Mouse (Mus musculus): Measurements from ENCODE around the gene Scd1. TPM values are rescaled to one million over a fixed set of nuclear protein-coding genes. Genes with fewer than 3 reads are reported as not detected.

Scd1 gene
- total RNA-seq (2017), result 26.3 to 41.6 TPM (median 32.4 TPM) in 3 replicates

DNA sequence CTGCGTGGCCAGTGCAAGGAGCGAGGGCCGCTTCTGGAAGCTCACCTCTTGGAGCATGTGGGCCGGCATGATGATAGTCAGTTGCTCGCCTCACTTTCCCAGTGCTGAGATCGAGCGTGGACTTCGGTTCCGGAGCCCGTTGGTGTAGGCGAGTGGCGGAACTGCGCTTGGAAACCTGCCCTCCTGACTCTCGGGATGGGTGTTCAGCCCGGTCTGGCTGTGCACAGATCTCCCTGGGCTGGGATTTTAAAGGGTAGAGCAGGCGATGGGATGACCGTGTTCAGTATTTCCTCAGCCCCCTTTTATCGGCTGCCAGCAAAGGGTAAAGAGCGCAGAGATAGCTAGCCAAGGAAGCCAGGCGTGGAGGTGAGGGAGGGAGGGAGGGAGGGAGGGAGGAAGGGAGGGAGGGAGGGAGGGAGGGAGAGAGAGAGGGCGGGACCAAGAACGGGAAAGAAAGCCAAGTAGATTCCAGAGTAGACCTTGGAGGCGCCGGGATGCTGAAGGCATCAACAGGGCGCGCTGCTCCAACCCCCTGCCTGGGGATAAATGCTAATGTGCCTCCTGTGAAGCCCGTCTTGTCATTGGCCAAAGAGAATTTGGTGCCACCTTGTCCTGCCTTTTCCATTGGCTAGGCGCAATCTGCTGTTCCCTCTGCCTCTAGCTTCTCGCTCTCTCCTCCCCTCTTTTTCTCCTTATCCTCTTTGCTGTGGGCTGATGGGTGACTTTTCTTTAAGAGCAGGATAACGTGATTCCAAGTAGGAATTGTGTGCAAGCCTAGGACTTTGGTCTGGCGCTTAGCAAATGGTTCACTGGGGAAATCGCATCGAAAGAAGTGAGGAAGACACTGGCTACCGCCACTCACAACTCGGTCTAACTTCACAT lies at the start of gene Scd1:
TSS of gene Scd1 (minus strand) at position 539 of the 882 bp plus-strand sequence.
- peak; percentile 58 for ATAC-seq (replicated peaks; ENCODE audit: insufficient number of reproducible peaks, low FRiP score, low TSS enrichment, poor library complexity, severe bottlenecking)

DNA sequence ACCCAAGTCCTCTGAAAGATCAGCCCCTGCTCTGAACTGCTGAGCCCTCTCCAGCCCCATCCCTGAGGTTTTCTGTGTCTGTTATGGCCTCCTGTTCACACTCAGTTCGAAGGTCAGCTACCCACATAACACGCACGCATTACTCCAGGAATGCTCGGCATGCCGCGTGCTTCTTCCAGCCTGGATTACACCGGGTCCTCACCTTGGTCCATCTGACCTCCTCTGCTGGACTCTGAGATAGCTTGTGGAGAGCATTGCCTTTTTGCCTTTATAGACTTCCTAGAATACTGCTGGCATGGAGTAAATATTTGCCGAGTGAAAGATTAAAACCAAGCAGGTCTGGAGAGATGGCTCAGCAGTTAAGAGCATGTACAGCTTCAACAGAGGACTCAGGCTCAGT lies 47.7 kb upstream of the Scd1 start:
- ATAC-seq (replicated peaks; ENCODE audit: insufficient number of reproducible peaks, low FRiP score, low TSS enrichment, poor library complexity, severe bottlenecking), result no peak

DNA sequence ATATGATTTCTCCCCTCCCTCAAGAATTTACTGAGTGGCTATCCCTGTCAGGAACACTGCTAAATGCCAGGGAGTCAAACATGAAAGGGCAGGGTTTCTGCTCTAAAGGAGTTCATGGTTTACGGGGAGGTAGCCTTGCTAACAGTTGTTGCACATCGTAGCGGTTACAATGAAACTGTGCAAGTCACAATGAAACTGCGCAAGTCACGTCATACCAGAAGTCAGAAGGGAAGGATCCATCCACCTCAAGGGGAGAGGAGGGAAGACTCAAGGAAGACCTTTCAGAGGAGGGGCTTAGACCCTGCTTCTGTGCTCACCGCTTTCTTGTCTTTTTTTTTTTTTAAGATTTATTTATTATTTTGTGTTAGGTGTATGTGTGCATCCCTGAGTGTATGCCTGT lies 47.2 kb upstream of the Scd1 start:
- no peak for ATAC-seq (replicated peaks; ENCODE audit: insufficient number of reproducible peaks, low FRiP score, low TSS enrichment, poor library complexity, severe bottlenecking)

DNA sequence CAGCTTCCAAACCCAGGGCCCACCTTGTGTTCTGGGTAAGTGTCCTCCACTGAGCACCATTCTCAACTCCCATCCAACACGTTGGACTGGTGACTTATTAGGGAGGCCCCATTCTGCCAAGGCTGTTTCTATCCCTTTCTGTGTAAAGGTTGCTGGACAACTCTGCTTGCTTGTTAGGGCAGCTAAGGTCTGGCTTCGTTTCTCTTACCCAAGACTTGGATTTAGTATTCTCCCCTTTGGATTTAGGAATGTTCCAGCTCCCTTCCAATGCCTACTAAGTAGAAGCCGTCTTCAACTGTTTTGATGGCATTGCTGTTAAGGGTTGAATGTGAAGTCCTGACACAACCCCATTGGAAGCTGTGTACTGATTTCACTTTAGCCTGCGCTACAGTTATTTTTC lies 40.2 kb upstream of the Scd1 start:
- no peak for ATAC-seq (replicated peaks; ENCODE audit: insufficient number of reproducible peaks, low FRiP score, low TSS enrichment, poor library complexity, severe bottlenecking)

DNA sequence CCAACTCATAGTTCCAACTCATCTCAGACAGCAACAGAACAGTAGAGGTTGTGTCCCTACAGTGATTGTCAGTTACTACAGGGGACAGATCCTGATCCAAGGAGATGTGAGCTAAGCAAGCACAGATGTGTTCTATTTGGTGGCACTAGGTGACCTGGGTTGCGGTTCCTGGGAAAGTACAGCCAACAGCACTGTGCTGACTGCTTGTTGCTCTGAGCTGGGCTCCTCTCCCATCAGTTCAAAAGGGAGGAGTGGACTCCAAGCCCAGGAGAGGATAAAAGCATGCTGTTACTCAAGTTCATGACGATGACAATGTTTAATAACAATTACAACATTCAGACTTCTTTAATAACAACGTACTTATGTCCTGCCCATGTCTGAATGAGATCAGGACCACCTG lies 38.1 kb upstream of the Scd1 start:
- no peak for ATAC-seq (replicated peaks; ENCODE audit: insufficient number of reproducible peaks, low FRiP score, low TSS enrichment, poor library complexity, severe bottlenecking)

DNA sequence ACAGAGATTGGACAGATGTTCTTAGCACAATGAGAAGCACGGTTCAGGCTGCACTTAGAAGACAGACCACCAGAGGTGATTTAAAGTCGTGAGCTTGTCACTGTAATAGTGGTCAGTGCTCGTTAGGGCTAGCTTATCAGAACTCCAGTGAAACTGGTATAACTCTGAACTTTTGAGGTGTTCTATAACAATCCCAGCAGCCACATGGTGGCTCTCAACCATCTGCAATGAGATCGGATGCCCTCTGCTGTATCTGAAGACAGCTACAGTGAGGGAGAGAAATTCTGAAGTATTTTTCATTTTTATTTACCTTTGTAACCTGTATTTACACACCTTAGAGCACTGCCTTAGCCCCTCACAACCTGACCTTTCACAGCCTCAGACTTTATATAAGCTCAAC lies 31.6 kb upstream of the Scd1 start:
- no peak for ATAC-seq (replicated peaks; ENCODE audit: insufficient number of reproducible peaks, low FRiP score, low TSS enrichment, poor library complexity, severe bottlenecking)

DNA sequence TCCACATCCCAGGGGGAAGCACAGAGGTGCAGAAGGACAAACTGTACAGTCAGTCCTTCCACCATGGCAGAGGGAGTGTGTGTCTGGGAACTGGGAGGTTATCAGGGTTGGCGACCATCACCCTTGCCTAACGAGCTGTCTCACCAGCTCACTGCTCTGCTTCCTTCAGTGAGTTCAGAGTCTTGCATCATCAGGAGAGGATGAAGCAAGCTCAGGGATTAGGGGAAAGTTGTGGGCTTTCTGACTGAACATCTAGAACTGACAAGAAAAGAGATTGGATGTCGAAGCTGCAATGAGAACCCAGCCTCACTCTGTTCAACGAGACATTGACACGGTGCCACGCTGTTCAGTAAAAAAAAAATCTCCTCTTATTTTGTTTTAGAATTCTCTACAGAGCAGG lies 30.3 kb upstream of the Scd1 start:
- no peak for ATAC-seq (replicated peaks; ENCODE audit: insufficient number of reproducible peaks, low FRiP score, low TSS enrichment, poor library complexity, severe bottlenecking)

DNA sequence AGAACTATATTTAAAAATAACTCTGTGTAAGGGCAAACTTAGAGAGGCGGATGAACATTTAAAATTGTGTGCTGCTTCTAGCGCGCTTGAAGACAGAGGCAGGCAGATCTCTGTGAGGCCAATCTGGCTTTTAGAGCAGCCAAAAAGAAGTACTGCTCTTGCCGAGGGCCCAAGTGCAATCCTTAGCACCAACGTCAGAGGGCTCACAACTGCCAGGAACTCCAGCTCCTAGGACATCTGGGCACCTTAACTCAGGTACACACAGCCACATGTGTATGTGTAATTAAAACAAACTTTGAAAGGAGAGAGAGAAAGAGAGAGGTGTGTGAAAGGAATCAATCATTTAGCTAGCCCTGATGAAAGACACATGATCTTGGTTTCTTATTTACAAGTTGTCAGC lies 24.4 kb upstream of the Scd1 start:
- no peak for ATAC-seq (replicated peaks; ENCODE audit: insufficient number of reproducible peaks, low FRiP score, low TSS enrichment, poor library complexity, severe bottlenecking)

DNA sequence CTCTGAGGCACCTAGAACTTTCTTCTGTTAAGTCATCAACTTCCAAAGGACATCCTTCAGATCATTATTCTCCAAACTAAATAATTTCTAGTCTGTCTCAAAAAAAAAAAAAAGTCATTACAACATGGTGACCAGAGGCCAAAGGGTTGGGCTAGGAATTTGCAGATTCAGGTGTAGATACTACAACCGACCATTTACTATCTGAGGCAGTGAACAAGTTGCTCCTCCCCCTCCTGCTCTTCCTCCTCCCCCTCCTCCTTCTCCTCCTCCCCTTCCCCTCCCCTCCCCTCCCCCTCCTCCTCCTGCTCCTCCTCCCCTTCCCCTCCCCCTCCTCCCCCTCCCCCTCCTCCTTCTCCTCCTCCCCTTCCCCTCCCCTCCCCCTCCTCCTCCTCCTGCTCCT lies 20.0 kb upstream of the Scd1 start:
- no peak for ATAC-seq (replicated peaks; ENCODE audit: insufficient number of reproducible peaks, low FRiP score, low TSS enrichment, poor library complexity, severe bottlenecking)

DNA sequence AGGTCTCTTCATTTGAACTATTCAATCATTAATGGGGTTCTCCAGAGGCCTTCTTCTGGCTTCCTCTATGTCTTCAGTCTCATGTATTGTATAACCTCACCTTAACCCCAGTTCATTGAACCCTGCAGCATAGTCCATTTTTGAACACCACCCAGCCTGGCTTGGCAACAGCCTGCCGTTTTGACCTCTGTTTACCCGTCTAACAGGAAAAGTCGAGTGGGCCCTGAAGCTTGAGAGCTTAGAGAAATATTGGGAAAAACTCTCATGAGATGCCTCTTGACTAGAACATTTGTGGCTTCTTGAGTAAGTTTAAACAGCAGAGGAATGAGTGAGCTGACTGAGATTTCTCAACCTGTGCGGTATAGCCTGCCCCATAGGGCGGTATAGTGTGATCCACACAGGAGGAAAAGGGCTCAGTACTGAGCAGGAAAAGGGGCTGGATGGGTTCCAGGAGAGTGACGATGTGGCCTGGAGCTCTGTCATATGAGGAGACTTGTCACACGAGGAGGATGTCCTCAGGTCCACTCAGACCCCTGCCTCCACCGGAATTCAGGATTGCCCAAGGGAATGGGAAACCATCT lies 14.5 kb upstream of the Scd1 start:
- no peak for ATAC-seq (replicated peaks; ENCODE audit: insufficient number of reproducible peaks, low FRiP score, low TSS enrichment, poor library complexity, severe bottlenecking)

DNA sequence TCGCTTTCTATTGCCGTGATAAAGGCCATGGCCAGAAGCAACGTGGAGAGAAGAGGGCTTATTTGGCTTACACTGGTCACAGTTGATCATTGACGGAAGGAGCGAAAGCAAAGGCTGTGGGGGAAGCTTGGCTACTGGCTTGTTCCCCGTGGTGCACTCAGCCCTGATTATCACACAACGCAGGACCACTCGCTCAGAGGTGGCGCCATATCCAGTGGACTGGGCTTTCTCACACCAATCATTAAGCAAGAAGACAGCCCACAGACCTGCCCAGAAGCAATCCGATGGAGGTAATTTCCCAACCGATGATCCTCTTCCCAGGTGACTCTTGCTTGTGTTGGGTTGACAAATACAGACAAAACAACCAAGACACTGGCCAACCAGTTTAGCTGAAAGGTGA lies 11.9 kb upstream of the Scd1 start:
- ATAC-seq (replicated peaks; ENCODE audit: insufficient number of reproducible peaks, low FRiP score, low TSS enrichment, poor library complexity, severe bottlenecking), result no peak

DNA sequence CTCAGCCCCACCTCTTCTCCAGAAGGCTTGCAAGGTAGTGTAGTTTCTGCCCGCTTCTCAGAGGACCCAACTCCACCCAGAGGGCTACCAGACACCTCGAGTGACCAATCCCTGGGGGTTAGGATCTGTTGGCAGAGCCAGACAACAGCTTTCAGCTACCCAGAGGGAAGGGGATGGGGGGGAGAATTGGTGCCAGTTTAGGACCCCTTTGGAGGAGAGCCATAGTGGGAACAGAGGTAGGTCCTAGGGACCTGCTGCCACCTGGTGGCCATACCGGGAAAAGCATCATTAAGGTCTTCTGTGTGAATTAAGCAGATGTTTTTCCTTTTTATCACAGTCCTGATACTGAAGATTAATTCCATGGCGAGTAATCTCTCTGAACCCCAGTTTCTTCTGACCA lies 11.3 kb upstream of the Scd1 start:
- ATAC-seq (replicated peaks; ENCODE audit: insufficient number of reproducible peaks, low FRiP score, low TSS enrichment, poor library complexity, severe bottlenecking), result 0 out of 2 replicates have a peak, but pooled peaks have one; percentile 59

DNA sequence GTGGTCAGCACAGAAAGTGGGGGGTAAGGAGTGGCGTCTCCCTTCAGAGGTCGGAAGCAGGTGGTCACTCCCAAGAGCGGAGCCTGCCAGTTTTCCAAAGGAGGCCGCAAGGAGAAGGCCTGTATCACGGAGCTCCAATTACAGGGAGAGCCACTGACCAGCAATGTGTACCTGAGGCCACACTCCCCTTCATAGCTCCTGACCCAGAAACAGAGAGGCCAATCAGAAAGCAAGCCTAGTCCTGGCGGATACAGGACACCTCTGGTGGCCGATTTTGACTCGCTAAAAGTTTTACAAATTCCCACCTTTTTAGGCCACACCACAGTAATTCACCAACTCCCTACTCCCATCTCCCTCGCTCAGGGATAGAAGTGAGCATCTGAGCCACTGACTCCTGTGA lies 10.9 kb upstream of the Scd1 start:
- ATAC-seq (replicated peaks; ENCODE audit: insufficient number of reproducible peaks, low FRiP score, low TSS enrichment, poor library complexity, severe bottlenecking), result no peak

DNA sequence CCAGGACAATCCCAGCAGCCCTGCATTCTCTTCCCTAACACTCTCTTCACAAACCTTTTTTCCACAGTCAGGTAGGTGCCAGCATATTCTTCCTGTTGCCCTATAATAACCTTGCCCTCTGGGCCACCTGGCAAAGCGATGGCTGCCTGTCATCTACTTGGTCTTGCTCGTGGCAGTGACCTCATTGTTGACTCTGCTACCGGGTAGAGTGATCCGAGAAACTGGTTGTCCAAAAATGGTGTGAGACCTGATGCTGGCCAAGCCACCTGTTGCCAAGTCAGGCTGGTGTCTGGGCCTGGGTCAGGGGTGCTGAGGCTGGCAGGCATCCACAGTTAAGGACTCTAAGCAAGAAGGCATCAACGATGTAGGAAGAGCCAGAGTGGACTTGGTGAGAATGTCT lies 10.4 kb upstream of the Scd1 start:
- ATAC-seq (replicated peaks; ENCODE audit: insufficient number of reproducible peaks, low FRiP score, low TSS enrichment, poor library complexity, severe bottlenecking), result no peak

DNA sequence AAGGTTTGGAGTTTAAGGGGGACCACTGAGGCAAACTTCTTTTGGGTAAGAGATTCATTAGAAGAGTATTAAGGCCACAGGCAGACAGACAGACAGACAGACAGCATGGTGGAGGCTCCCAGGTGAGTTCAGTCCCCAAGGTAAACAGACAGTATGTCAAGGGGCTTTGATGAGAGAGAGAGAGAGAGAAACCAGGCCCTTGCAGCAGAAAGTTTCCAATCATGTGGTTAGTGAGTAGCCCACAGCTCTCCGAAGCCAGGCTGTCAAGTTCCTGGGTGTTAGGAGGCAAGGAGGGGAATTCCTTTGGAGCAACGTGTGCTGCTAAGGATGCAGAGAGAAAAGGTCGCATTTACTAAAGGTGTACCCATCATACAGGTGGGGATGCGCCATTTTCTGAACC lies 9.8 kb upstream of the Scd1 start:
- no peak for ATAC-seq (replicated peaks; ENCODE audit: insufficient number of reproducible peaks, low FRiP score, low TSS enrichment, poor library complexity, severe bottlenecking)

DNA sequence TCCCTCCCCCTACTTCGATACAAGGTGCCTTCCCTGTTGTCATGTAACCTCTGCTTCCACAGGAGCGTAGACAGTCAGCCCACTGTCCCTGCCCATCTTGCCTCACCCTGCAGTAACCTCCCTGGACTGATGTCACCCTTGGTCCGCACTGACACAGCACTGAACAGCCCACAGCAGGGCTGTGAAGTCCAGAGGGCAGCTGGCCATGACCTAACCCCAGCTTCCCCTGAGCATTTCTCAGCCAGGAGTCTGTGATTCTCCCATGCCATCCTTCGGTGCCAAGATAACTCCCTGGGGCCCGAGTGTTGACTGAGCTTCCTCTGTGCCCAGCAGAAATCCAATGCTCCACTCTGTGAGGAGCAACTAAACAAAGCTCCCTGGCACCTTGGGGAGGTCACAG lies 8.6 kb upstream of the Scd1 start:
- no peak for ATAC-seq (replicated peaks; ENCODE audit: insufficient number of reproducible peaks, low FRiP score, low TSS enrichment, poor library complexity, severe bottlenecking)

DNA sequence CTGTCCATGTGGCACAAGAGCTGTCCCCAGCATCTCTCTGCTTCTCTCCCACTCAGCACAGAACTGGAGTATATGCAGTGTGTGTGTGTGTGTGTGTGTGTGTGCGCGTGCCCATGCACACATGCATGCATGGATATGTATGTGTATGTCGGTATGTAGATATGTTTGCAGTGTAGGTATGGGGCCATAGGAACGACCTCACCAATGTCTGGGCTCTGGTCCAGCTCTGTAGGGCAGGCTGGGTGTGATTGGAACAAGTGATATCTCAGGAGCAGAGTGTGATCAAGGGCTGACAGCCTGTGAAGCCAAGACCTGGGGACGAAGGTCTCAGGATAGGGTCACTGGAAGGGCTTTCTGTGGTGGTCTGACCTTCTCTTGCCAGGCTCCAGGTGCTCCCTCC lies 7.8 kb upstream of the Scd1 start:
- ATAC-seq (replicated peaks; ENCODE audit: insufficient number of reproducible peaks, low FRiP score, low TSS enrichment, poor library complexity, severe bottlenecking), result no peak

DNA sequence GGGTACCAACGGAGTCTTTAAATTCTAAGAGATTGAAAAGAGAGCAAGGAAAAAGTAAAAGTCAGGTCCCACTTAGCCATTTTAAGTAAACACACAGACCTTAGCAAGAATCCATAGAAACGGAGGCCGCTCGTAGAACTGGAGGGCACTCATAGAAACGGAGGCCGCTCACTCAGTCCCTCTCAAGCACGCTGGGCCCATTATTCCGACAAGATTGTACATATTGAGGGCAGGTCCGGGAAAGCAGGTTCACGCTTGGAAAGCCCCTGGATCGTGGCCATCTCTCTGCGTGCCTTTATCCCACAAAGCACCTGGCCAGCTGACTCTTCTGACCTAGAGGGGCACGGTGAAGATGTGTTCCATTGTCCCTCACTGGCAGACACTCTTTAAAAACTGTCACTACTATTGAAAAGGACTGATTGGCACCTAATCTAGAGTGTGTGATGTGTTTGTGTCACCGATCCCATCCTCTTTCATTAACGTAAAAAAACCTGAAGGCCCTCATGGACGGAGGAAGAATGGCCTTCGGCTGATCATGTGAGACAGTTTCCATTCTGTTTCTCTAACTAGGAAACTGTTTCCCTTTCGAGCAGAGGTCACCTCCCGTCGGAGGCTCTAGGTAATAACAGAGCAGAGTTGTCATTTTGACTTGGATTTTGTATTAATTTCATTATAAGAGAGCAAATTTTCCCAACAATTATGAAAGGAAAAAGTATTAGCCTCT lies 2.8 kb upstream of the Scd1 start:
- no peak for ATAC-seq (replicated peaks; ENCODE audit: insufficient number of reproducible peaks, low FRiP score, low TSS enrichment, poor library complexity, severe bottlenecking)

DNA sequence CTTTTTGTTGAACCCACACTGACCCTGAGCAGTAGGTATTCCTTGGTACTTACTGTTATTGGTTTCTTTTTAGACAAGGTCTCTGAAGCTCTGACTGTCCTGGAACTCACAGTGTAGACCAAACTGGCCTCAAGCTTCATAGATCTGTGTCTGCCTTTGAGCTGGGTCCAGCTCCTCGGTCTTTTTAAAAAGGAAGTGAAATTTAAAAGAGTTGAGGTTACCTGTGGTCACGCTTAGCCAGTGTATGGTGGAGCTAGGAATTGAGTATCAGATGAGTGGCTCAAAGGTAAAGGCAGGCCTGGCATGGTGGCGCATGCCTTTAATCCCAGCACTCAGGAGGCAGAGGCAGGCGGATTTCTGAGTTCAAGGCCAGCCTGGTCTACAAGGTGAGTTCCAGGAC lies 916 bp upstream of the Scd1 start:
- no peak for ATAC-seq (replicated peaks; ENCODE audit: insufficient number of reproducible peaks, low FRiP score, low TSS enrichment, poor library complexity, severe bottlenecking)

DNA sequence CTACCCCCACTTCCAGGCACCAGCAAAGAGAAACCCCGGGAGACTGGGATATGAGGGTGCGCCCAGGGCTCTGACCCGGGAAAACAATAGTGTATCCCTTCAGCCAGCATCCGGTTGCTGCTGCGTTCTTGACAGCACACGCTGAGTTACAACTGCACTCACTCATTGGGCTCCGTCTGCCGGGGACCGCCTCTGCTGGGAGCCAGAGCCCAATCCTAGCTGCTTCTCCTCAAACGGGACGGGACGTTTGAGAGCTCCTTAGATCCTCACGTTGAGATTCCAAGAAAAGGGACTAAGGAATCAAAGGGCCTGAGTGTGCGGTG lies 505 bp upstream of the Scd1 start:
- ATAC-seq (replicated peaks; ENCODE audit: insufficient number of reproducible peaks, low FRiP score, low TSS enrichment, poor library complexity, severe bottlenecking), result peak; percentile 51; the same call in 1 of the 2 replicates
